Mouse (Mus musculus) neural tube, embryonic 13.5 days (tissue): ENCODE data around the gene Gm21256. TPM values are rescaled to one million over a fixed set of nuclear protein-coding genes. Genes with fewer than 3 reads are reported as not detected.
"Not testable (repeated sequence)": the region's sequence is repeated elsewhere in the genome, so short reads cannot be mapped to it uniquely, and the experiment has no call there.

Experiments used
- ATAC-seq: fragments of 200-750 bp; cut with Nextera tagmentation; 2 replicates; pipeline ENCODE4 v1.8.0; 2017; ENCODE audit warnings: low read depth, mild to moderate bottlenecking, moderate TSS enrichment, moderate library complexity
- H3K27ac ChIP-seq: fragments of 300-500 bp; sonication (generic); replicated peaks from 2 replicates; pipeline ENCODE4 v1.5.1; 2015; ENCODE audit warnings: moderate library complexity, mild to moderate bottlenecking, inconsistent platforms
- H3K27me3 ChIP-seq: fragments of 300-500 bp; sonication (generic); 2 replicates; pipeline ENCODE4 v1.6.1; 2015; ENCODE audit warnings: mild to moderate bottlenecking, inconsistent platforms
- H3K36me3 ChIP-seq: fragments of 300-500 bp; sonication (generic); 2 replicates; pipeline ENCODE4 v1.6.1; 2015; ENCODE audit warnings: mild to moderate bottlenecking, inconsistent platforms
- H3K4me1 ChIP-seq: fragments of 300-500 bp; sonication (generic); replicated peaks from 2 replicates; pipeline ENCODE4 v1.6.1; 2015; ENCODE audit warnings: inconsistent platforms
- H3K4me2 ChIP-seq: fragments of 300-500 bp; sonication (generic); 2 replicates; pipeline ENCODE4 v1.6.1; 2015; ENCODE audit warnings: inconsistent platforms, mild to moderate bottlenecking, moderate library complexity
- H3K4me3 ChIP-seq: fragments of 300-500 bp; sonication (generic); 2 replicates; pipeline ENCODE4 v1.5.1; 2015; ENCODE audit warnings: mild to moderate bottlenecking, inconsistent platforms
- H3K9ac ChIP-seq: fragments of 300-500 bp; sonication (generic); 2 replicates; pipeline ENCODE4 v1.6.1; 2015; ENCODE audit warnings: moderate library complexity, mild to moderate bottlenecking, inconsistent platforms
- H3K9me3 ChIP-seq: fragments of 300-500 bp; sonication (generic); 2 replicates; pipeline ENCODE4 v1.6.1; 2016; ENCODE audit warnings: inconsistent platforms
- WGBS: fragments of 180-500 bp; shearing (Covaris S2); methylation state at CpG from one replicate; pipeline ENCODE4 v1.1.7; 2015; 5-methylcytosine and 5-hydroxymethylcytosine counted together
- polyA plus RNA-seq: library from polyadenylated mRNA; unstranded; fragments of >200 nt; fragmentation: Nextera tagmentation; extraction: Ambion mirVana; gene quantifications from 2 replicates; pipeline ENCODE4 v1.2.1, GENCODE M21; 2015

Gm21256 gene
- polyA plus RNA-seq, result not detected in 2 replicates

GRCm38 (mm10) chrY:47450660-47451059 lies at the start of gene Gm21256:
Gm21256 (plus strand) TSS chrY:47450960.
- H3K27ac ChIP-seq, H3K9me3 ChIP-seq, H3K9ac ChIP-seq, H3K4me3 ChIP-seq, H3K27me3 ChIP-seq, ATAC-seq, H3K4me1 ChIP-seq, H3K36me3 ChIP-seq, H3K4me2 ChIP-seq: not testable (repeated sequence)
- no CpG with 5 or more reads among the region's 7 CpGs for WGBS

Other genes with a start within 250 kb of the Gm21256 start
- gene Gm21170, start 240.1 kb downstream of the Gm21256 start, polyA plus RNA-seq, result not detected in 2 replicates